Mouse (Mus musculus): ENCODE results near the gene Clnk.

- no peak for TF ChIP-seq CTCF (IDR thresholded peaks at IDR 0.05)
- TF ChIP-seq EP300 (IDR thresholded peaks at IDR 0.05; ENCODE audit: insufficient read depth, low read depth, low read length): no peak
Measured at GRCm38 (mm10) chr5:38824132-38824965, 52.3 kb downstream of the Clnk start.

Measured in heart, adult 2 months (tissue).